Mouse (Mus musculus): ENCODE measurements at regions not wholly inside any gene's neighbourhood (a gene's known extent, or its start where the extent isn't known, plus 50 kb on each side); places are given as distances from the start of the nearest gene placed in this dataset.

DNA sequence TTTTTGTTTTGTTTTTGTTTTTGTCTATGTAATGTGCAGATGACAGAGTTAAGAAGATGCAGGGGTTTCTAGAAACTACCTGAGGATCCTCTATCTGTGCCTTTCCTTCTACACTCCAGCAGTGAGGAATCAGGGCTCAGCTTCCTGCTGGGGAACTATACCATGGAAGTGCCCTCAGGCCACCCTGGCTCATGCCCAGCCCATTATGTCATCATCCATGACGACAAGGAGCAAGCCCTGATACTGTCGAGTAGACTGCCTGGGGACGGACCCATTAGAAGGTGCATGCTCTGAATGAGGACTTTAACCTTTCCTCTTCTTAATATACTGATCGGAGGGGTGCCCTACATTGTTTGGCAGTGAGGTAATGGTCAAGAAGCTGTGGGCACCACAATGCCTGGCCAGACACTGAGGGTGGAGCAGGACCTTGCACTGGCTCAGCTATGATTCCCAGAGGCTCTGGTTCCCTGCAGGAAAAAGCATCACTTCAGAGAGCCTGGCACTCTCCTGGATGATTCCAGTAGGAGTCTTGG lies 197.7 kb upstream of the Unc93a2 start:
- ATAC-seq (ENCODE audit: low FRiP score, low TSS enrichment), result no peak
- Histone ChIP-seq H3K27me3 (ENCODE audit: control insufficient read depth, insufficient read depth, low read length) (no peaks in the 10 kb centered on the region), H3K36me3 (ENCODE audit: control insufficient read depth, insufficient read depth, low read length) (no peaks in the 10 kb centered on the region), H3K9ac (replicated peaks; ENCODE audit: low read length) (no peak overlapping the region), H3K27ac (replicated peaks; ENCODE audit: low read depth, low read length) (no peak overlapping the region), H3K9me3 (ENCODE audit: control insufficient read depth, low read length) (no peaks in the 10 kb centered on the region), H3K4me2 (ENCODE audit: low read length) (no peak overlapping the region), H3K4me1 (ENCODE audit: control insufficient read depth, insufficient read depth, low read length) (no peaks in the 10 kb centered on the region), H3K4me3 (replicated peaks; ENCODE audit: low read depth, low read length) (no peak overlapping the region)
- 84% methylated on average over 4 of the region's 4 CpGs for WGBS
- DNase-seq, result no peak

DNA sequence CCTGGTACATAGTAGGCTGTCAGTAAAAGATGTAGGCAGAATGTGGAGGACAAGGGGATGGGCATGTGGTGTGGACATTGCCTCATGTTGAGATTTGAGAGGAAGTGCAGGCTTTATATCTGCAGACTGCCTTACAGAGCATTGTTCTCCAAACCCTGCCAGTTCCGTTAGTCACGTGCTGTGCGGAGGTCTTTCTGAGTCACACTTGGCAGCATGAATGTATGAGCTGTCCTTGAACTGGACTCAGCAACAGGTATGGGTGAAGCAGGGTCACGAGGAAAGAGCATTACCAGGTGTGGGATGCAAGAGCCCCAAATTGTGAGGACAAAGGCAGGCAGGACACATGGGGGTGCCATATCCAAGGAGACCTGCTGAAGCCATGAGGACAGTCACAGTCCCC lies 193.8 kb upstream of the Unc93a2 start:
- no peak overlapping the region for H3K4me2 ChIP-seq (ENCODE audit: low read length)
- no peak overlapping the region for H3K9ac ChIP-seq (replicated peaks; ENCODE audit: low read length)
- H3K27ac ChIP-seq (replicated peaks; ENCODE audit: low read depth, low read length), result no peak overlapping the region
- H3K36me3 ChIP-seq (ENCODE audit: control insufficient read depth, insufficient read depth, low read length), result no peaks in the 10 kb centered on the region
- H3K4me3 ChIP-seq (replicated peaks; ENCODE audit: low read depth, low read length), result no peak overlapping the region
- no peak for ATAC-seq (ENCODE audit: low FRiP score, low TSS enrichment)
- no peaks in the 10 kb centered on the region for H3K4me1 ChIP-seq (ENCODE audit: control insufficient read depth, insufficient read depth, low read length)
- no peaks in the 10 kb centered on the region for H3K9me3 ChIP-seq (ENCODE audit: control insufficient read depth, low read length)
- no peaks in the 10 kb centered on the region for H3K27me3 ChIP-seq (ENCODE audit: control insufficient read depth, insufficient read depth, low read length)
- no peak for DNase-seq
- WGBS, result 85% methylated on average over 4 of the region's 4 CpGs

DNA sequence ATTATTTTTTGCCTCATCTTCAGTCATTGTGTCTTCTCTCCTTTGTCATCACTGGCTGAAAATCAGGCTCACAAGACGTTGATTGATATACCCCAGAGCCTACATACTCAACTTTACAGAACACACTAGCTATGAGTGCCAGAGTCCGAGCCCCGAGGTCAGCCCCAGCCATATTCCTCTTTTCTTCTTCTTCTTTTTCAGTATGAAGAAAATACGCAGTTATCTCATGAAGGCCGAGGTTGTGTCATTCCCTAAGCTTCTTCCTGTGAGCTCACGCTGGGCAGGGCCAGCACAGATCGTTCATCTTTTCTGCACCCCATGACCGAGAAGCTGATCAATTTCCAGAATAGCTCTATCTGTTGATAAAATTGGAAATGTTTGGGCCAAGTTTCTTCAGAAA lies 192.7 kb upstream of the Unc93a2 start:
- WGBS, result 95% methylated on average over 8 of the region's 8 CpGs
- DNase-seq, result no peak
- Histone ChIP-seq H3K9me3 (ENCODE audit: control insufficient read depth, low read length) (no peaks in the 10 kb centered on the region), H3K4me3 (replicated peaks; ENCODE audit: low read depth, low read length) (no peak overlapping the region), H3K4me2 (ENCODE audit: low read length) (no peak overlapping the region), H3K9ac (replicated peaks; ENCODE audit: low read length) (no peak overlapping the region), H3K27ac (replicated peaks; ENCODE audit: low read depth, low read length) (no peak overlapping the region), H3K27me3 (ENCODE audit: control insufficient read depth, insufficient read depth, low read length) (no peaks in the 10 kb centered on the region), H3K36me3 (ENCODE audit: control insufficient read depth, insufficient read depth, low read length) (no peaks in the 10 kb centered on the region), H3K4me1 (ENCODE audit: control insufficient read depth, insufficient read depth, low read length) (no peaks in the 10 kb centered on the region)
- no peak for ATAC-seq (ENCODE audit: low FRiP score, low TSS enrichment)

DNA sequence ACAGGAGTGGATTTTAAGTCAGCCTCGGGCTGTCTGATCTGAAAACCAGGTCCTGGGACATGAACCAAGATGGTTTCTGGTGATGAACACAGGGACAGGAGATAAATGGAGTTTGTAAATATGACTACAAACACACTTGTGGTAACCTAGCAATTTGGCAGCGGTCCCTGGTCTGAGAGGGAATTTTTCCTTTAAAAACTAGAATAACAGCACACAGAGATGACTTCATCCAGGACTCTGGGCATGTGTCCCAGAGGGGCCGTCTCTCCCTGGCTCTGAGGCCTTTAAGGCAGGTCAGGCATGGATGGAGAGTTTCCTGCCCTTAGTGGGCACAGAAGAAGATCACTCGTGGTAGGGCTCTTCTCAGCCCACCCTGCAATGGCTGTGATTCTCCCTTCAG lies 192.0 kb upstream of the Unc93a2 start:
- no peaks in the 10 kb centered on the region for H3K27me3 ChIP-seq (ENCODE audit: control insufficient read depth, insufficient read depth, low read length)
- no peak for ATAC-seq (ENCODE audit: low FRiP score, low TSS enrichment)
- peak; percentile 36 for DNase-seq

DNA sequence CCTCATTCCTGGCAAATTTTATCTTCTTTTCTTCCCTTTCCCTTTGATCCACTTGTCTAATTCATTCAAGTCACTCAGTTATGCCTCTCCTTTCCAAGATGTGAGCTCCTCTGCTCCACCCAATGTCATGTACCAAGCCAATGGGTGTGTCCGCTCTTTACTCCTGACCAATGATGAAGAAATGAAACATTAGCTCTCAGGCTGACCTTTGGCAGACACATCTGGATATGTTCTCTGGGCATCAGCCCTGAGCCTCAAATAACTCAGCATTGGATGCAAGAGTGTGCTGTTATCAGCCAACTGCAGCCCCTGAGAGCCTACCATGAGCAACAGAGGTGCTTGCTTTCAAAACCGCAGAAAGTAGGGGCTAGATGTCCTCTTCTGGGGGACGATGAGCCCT lies 186.2 kb upstream of the Unc93a2 start:
- H3K27ac ChIP-seq (replicated peaks; ENCODE audit: low read depth, low read length), result no peak overlapping the region
- no peaks in the 10 kb centered on the region for H3K4me1 ChIP-seq (ENCODE audit: control insufficient read depth, insufficient read depth, low read length)
- no peaks in the 10 kb centered on the region for H3K9me3 ChIP-seq (ENCODE audit: control insufficient read depth, low read length)
- H3K4me3 ChIP-seq (replicated peaks; ENCODE audit: low read depth, low read length), result no peak overlapping the region
- H3K9ac ChIP-seq (replicated peaks; ENCODE audit: low read length), result no peak overlapping the region
- ATAC-seq (ENCODE audit: low FRiP score, low TSS enrichment) (no peak), DNase-seq (no peak)
- H3K27me3 ChIP-seq (ENCODE audit: control insufficient read depth, insufficient read depth, low read length), result no peaks in the 10 kb centered on the region
- H3K4me2 ChIP-seq (ENCODE audit: low read length), result no peak overlapping the region
- 97% methylated on average over 3 of the region's 3 CpGs for WGBS
- H3K36me3 ChIP-seq (ENCODE audit: control insufficient read depth, insufficient read depth, low read length), result no peaks in the 10 kb centered on the region

More for the DNA sequence above, 192.0 kb upstream of the Unc93a2 start:
- Histone ChIP-seq H3K4me2 (ENCODE audit: low read length) (no peak overlapping the region), H3K36me3 (ENCODE audit: control insufficient read depth, insufficient read depth, low read length) (no peaks in the 10 kb centered on the region), H3K9ac (replicated peaks; ENCODE audit: low read length) (no peak overlapping the region), H3K9me3 (ENCODE audit: control insufficient read depth, low read length) (no peaks in the 10 kb centered on the region), H3K27ac (replicated peaks; ENCODE audit: low read depth, low read length) (no peak overlapping the region), H3K4me3 (replicated peaks; ENCODE audit: low read depth, low read length) (no peak overlapping the region), H3K4me1 (ENCODE audit: control insufficient read depth, insufficient read depth, low read length) (no peaks in the 10 kb centered on the region)
- WGBS, result 78% methylated on average over 4 of the region's 4 CpGs

DNA sequence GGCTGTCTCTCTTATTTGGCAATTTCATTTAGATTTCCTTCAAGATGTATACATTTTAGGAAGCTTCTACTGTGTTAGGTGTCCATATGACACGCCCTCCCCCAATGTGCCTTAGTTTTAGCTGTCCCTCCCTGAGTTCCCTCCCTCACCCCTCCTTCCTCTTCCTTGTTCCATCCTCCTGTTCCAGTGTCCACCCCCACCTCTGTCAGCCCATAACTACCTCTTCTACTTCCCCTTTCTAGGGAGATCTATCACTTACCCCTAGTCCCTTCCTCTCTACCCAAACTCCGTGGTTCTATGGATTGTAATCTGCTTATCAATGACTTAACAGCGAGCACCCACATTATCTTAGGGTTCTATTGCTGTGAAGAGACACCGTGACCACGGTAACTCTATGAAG lies 183.2 kb upstream of the Unc93a2 start:
- DNase-seq (no peak), ATAC-seq (ENCODE audit: low FRiP score, low TSS enrichment) (no peak)
- H3K9me3 ChIP-seq (ENCODE audit: control insufficient read depth, low read length), result no peaks in the 10 kb centered on the region
- H3K36me3 ChIP-seq (ENCODE audit: control insufficient read depth, insufficient read depth, low read length), result no peaks in the 10 kb centered on the region
- no peaks in the 10 kb centered on the region for H3K27me3 ChIP-seq (ENCODE audit: control insufficient read depth, insufficient read depth, low read length)
- no peak overlapping the region for H3K4me2 ChIP-seq (ENCODE audit: low read length)
- H3K4me1 ChIP-seq (ENCODE audit: control insufficient read depth, insufficient read depth, low read length), result no peaks in the 10 kb centered on the region
- no peak overlapping the region for H3K9ac ChIP-seq (replicated peaks; ENCODE audit: low read length)
- 90% methylated on average over 5 of the region's 5 CpGs for whole genome bisulfite sequencing
- no peak overlapping the region for H3K4me3 ChIP-seq (replicated peaks; ENCODE audit: low read depth, low read length)
- H3K27ac ChIP-seq (replicated peaks; ENCODE audit: low read depth, low read length), result no peak overlapping the region

DNA sequence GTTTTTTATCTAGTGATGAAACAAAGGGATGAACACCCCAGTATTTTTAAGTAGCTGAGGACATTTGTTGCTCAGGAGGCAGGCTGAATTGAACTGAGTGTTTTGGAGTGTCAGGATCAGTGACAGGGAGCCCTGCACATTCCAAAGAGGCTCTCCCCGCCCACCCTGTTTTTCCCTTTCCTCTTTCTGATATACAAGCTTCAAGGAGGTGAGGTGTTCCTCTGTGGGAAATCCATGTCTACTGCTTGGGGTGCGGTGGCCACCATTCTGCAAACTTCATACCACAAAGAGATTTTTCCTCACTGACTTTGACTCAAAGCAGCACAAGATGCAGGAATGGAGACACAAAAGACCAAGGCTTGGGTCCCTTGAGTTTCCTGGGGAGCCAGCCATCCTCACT lies 180.5 kb upstream of the Unc93a2 start:
- no peak for DNase-seq
- ATAC-seq (ENCODE audit: low FRiP score, low TSS enrichment), result no peak
- Histone ChIP-seq H3K9ac (replicated peaks; ENCODE audit: low read length) (no peak overlapping the region), H3K27ac (replicated peaks; ENCODE audit: low read depth, low read length) (no peak overlapping the region), H3K4me2 (ENCODE audit: low read length) (no peak overlapping the region), H3K4me1 (ENCODE audit: control insufficient read depth, insufficient read depth, low read length) (no peaks in the 10 kb centered on the region), H3K9me3 (ENCODE audit: control insufficient read depth, low read length) (no peaks in the 10 kb centered on the region), H3K4me3 (replicated peaks; ENCODE audit: low read depth, low read length) (no peak overlapping the region), H3K27me3 (ENCODE audit: control insufficient read depth, insufficient read depth, low read length) (no peaks in the 10 kb centered on the region), H3K36me3 (ENCODE audit: control insufficient read depth, insufficient read depth, low read length) (no peaks in the 10 kb centered on the region)
- 81% methylated on average over 2 of the region's 2 CpGs for WGBS

DNA sequence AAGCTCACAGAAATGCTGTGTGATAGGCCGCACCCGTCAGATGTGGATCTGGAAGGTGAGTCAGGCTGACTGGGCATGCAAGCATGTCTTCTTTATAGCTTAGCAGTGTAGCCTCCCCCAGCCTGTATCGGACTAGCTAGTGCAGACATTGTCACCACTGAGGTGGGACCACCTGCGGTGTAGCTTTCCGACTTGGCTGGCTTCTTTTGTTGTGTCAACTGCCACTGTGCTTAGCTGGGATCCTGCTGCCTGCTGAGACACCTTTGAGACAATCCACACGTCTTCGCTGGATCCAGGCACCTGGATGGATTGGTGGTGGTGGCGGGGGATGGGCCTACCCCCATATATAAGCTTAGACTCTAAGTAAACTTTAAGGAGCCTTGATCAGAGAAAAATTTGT lies 177.7 kb upstream of the Unc93a2 start:
- DNase-seq, result no peak
- H3K27ac ChIP-seq (replicated peaks; ENCODE audit: low read depth, low read length), result no peak overlapping the region
- no peak overlapping the region for H3K4me2 ChIP-seq (ENCODE audit: low read length)
- WGBS, result 24% methylated on average over 8 of the region's 8 CpGs
- H3K36me3 ChIP-seq (ENCODE audit: control insufficient read depth, insufficient read depth, low read length), result no peaks in the 10 kb centered on the region
- no peak overlapping the region for H3K9ac ChIP-seq (replicated peaks; ENCODE audit: low read length)
- H3K9me3 ChIP-seq (ENCODE audit: control insufficient read depth, low read length), result no peaks in the 10 kb centered on the region
- no peak overlapping the region for H3K4me3 ChIP-seq (replicated peaks; ENCODE audit: low read depth, low read length)
- no peaks in the 10 kb centered on the region for H3K27me3 ChIP-seq (ENCODE audit: control insufficient read depth, insufficient read depth, low read length)
- no peaks in the 10 kb centered on the region for H3K4me1 ChIP-seq (ENCODE audit: control insufficient read depth, insufficient read depth, low read length)
- no peak for ATAC-seq (ENCODE audit: low FRiP score, low TSS enrichment)

DNA sequence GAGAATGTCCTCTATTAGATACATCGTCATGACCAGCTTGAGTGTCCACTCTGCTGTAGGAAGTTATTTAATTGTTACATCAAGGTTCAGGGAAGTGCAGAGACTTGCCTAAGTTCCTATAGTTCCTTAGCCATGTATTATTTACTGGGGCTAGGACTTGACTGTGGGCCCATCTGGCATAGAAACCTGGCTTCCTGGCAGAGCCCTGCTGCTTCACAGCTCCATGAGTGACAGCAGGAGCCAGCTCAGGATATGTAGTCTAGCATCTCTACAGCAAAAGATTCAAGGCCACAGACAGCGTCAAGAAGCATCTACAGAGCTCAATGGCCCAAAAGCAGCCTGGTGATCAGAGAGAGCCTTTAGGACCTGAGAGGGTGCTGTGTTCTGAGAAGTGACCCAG lies 163.2 kb upstream of the Unc93a2 start:
- Histone ChIP-seq H3K27ac (replicated peaks; ENCODE audit: low read depth, low read length) (no peak overlapping the region), H3K27me3 (ENCODE audit: control insufficient read depth, insufficient read depth, low read length) (no peaks in the 10 kb centered on the region), H3K9me3 (ENCODE audit: control insufficient read depth, low read length) (no peaks in the 10 kb centered on the region), H3K4me2 (ENCODE audit: low read length) (no peak overlapping the region), H3K4me3 (replicated peaks; ENCODE audit: low read depth, low read length) (no peak overlapping the region), H3K4me1 (ENCODE audit: control insufficient read depth, insufficient read depth, low read length) (no peaks in the 10 kb centered on the region), H3K36me3 (ENCODE audit: control insufficient read depth, insufficient read depth, low read length) (no peaks in the 10 kb centered on the region), H3K9ac (replicated peaks; ENCODE audit: low read length) (no peak overlapping the region)
- no peak for ATAC-seq (ENCODE audit: low FRiP score, low TSS enrichment)
- WGBS, result 93% methylated on average over 2 of the region's 2 CpGs
- DNase-seq, result no peak
